Mouse (Mus musculus) ES-Bruce4 (cell line): ENCODE measurements around the gene Dnm1. TPM values are rescaled to one million over a fixed set of nuclear protein-coding genes. Genes with fewer than 3 reads are reported as not detected.

Experiments
- H3K27ac ChIP-seq: 2 replicates; pipeline ENCODE4 v1.5.1; 2012; ENCODE audit warnings: low read length, inconsistent platforms; ENCODE audit not compliant: insufficient read depth
- H3K27me3 ChIP-seq: 2 replicates; pipeline ENCODE4 v1.6.1; 2012; ENCODE audit warnings: mild to moderate bottlenecking, low read length, inconsistent platforms; ENCODE audit not compliant: control insufficient read depth, poor library complexity, insufficient read depth, severe bottlenecking
- H3K36me3 ChIP-seq: 2 replicates; pipeline ENCODE4 v1.6.1; 2012; ENCODE audit warnings: inconsistent platforms, mild to moderate bottlenecking, low read length, moderate library complexity; ENCODE audit not compliant: control insufficient read depth, poor library complexity, insufficient read depth, severe bottlenecking
- H3K4me1 ChIP-seq: one replicate; pipeline ENCODE4 v1.8.1; 2011; ENCODE audit warnings: low read length; ENCODE audit not compliant: control insufficient read depth, insufficient read depth
- H3K4me3 ChIP-seq: 2 replicates; pipeline ENCODE4 v1.5.1; 2011; ENCODE audit warnings: low read depth, mild to moderate bottlenecking, low read length
- H3K9ac ChIP-seq: 2 replicates; pipeline ENCODE4 v1.6.1; 2012; ENCODE audit warnings: low read depth, mild to moderate bottlenecking, inconsistent platforms; ENCODE audit not compliant: poor library complexity, severe bottlenecking
- H3K9me3 ChIP-seq: replicated peaks from 2 replicates; pipeline ENCODE4 v1.6.1; 2012; ENCODE audit warnings: mild to moderate bottlenecking, low read length, inconsistent platforms; ENCODE audit not compliant: control insufficient read depth, poor library complexity, insufficient read depth, severe bottlenecking
- CTCF ChIP-seq: IDR thresholded peaks from one replicate; pipeline ENCODE4 v1.8.1; 2011; ENCODE audit warnings: low read depth, low read length
- EP300 ChIP-seq: IDR thresholded peaks from 2 replicates; pipeline ENCODE4 v1.6.1; 2011; ENCODE audit warnings: low read depth, low read length; ENCODE audit not compliant: insufficient read depth
- POLR2A ChIP-seq: IDR thresholded peaks from one replicate; pipeline ENCODE4 v1.8.1; 2011; ENCODE audit warnings: low read length; ENCODE audit not compliant: insufficient read depth
- polyA plus RNA-seq: library from polyadenylated mRNA; stranded (reverse); fragments of >200 nt; gene quantifications from 2 replicates; pipeline ENCODE4 v1.2.4, GENCODE M21; 2011; ENCODE audit warnings: low read depth; ENCODE audit not compliant: missing spikeins, insufficient read depth, insufficient read length

Gene Dnm1
- polyA plus RNA-seq, 1 experiment, result 11.6 TPM

- Histone ChIP-seq H3K4me3 (no peak overlapping the region), H3K27ac (no peak overlapping the region), H3K9ac (no peak overlapping the region), H3K4me1 (no peaks in the 10 kb centered on the region), H3K9me3 (no peaks in the 10 kb centered on the region), H3K36me3 (no peaks in the 10 kb centered on the region), H3K27me3 (no peaks in the 10 kb centered on the region)
- TF ChIP-seq EP300, result no peak
- no peak for TF ChIP-seq POLR2A
- TF ChIP-seq CTCF, result no peak
Observed at GRCm38 (mm10) chr2:32339912-32340642, 13.1 kb downstream of the Dnm1 start.

GRCm38 (mm10) chr2:32335888-32336287, 17.2 kb downstream of the Dnm1 start:
- TF ChIP-seq POLR2A (no peak), EP300 (no peak), CTCF (no peak)
- Histone ChIP-seq H3K36me3 (no peaks in the 10 kb centered on the region), H3K9me3 (no peaks in the 10 kb centered on the region), H3K27ac (no peak overlapping the region), H3K27me3 (no peaks in the 10 kb centered on the region), H3K9ac (no peak overlapping the region), H3K4me1 (no peaks in the 10 kb centered on the region), H3K4me3 (no peak overlapping the region)

- Histone ChIP-seq H3K4me1 (peaks cover 1% of the 10 kb centered on the region), H3K4me3 (no peak overlapping the region), H3K27ac (no peak overlapping the region), H3K9me3 (no peaks in the 10 kb centered on the region), H3K9ac (no peak overlapping the region), H3K27me3 (no peaks in the 10 kb centered on the region), H3K36me3 (no peaks in the 10 kb centered on the region)
- TF ChIP-seq EP300, result no peak
- no peak for TF ChIP-seq POLR2A
- TF ChIP-seq CTCF, result no peak
Observed at GRCm38 (mm10) chr2:32332159-32332558, 21.0 kb downstream of the Dnm1 start.

- no peaks in the 10 kb centered on the region for H3K27me3 ChIP-seq
- peaks cover 1% of the 10 kb centered on the region for H3K4me1 ChIP-seq
- H3K9ac ChIP-seq, result no peak overlapping the region
- no peak for TF ChIP-seq EP300
- TF ChIP-seq CTCF, result no peak
- no peak for TF ChIP-seq POLR2A
- no peaks in the 10 kb centered on the region for H3K9me3 ChIP-seq
- H3K36me3 ChIP-seq, result no peaks in the 10 kb centered on the region
- H3K27ac ChIP-seq, result no peak overlapping the region
- no peak overlapping the region for H3K4me3 ChIP-seq
Observed at GRCm38 (mm10) chr2:32329531-32329930, 23.6 kb downstream of the Dnm1 start.

GRCm38 (mm10) chr2:32328911-32329460, 24.2 kb downstream of the Dnm1 start:
- H3K27me3 ChIP-seq, result no peaks in the 10 kb centered on the region
- H3K27ac ChIP-seq, result no peak overlapping the region
- TF ChIP-seq EP300 (no peak), POLR2A (no peak), CTCF (no peak)
- no peaks in the 10 kb centered on the region for H3K9me3 ChIP-seq
- no peak overlapping the region for H3K9ac ChIP-seq
- peaks cover 1% of the 10 kb centered on the region for H3K4me1 ChIP-seq
- H3K36me3 ChIP-seq, result no peaks in the 10 kb centered on the region
- H3K4me3 ChIP-seq, result no peak overlapping the region

- Histone ChIP-seq H3K27me3 (no peaks in the 10 kb centered on the region), H3K27ac (no peak overlapping the region), H3K4me1 (peaks cover 1% of the 10 kb centered on the region), H3K9me3 (no peaks in the 10 kb centered on the region), H3K36me3 (no peaks in the 10 kb centered on the region), H3K4me3 (no peak overlapping the region), H3K9ac (no peak overlapping the region)
- TF ChIP-seq CTCF, result no peak
- no peak for TF ChIP-seq POLR2A
- no peak for TF ChIP-seq EP300
Observed at GRCm38 (mm10) chr2:32327200-32327599, 25.9 kb downstream of the Dnm1 start.
